Mouse (Mus musculus) C2C12 (cell line): ENCODE results near the gene Fxn. TPM values are rescaled to one million over a fixed set of nuclear protein-coding genes. Genes with fewer than 3 reads are reported as not detected.
"Not testable (repeated sequence)": the region's sequence is repeated elsewhere in the genome, so short reads cannot be mapped to it uniquely, and the experiment has no call there.

Source experiments
- H3K27me3 ChIP-seq: one replicate; pipeline ENCODE4 v1.6.1; 2011; ENCODE audit not compliant: control insufficient read depth, insufficient read depth, insufficient read length
- H3K36me3 ChIP-seq: one replicate; pipeline ENCODE4 v1.6.1; 2011; ENCODE audit not compliant: control insufficient read depth, insufficient read depth
- H3K4me3 ChIP-seq: one replicate; pipeline ENCODE4 v1.5.1; 2011; ENCODE audit warnings: mild to moderate bottlenecking, control low read depth; ENCODE audit not compliant: poor library complexity, insufficient read depth, severe bottlenecking
- H3K79me2 ChIP-seq: one replicate; pipeline ENCODE4 v1.6.1; 2011; ENCODE audit not compliant: control insufficient read depth, insufficient read depth
- H3K79me3 ChIP-seq: one replicate; pipeline ENCODE4 v1.6.1; 2011; ENCODE audit warnings: low read depth, control low read depth
- H3ac ChIP-seq: one replicate; pipeline ENCODE3; 2011; ENCODE audit warnings: low read depth; ENCODE audit not compliant: control insufficient read depth, insufficient read length
- CEBPB ChIP-seq: IDR thresholded peaks from one replicate; pipeline ENCODE4 v1.6.1; 2011; ENCODE audit warnings: low read depth, mild to moderate bottlenecking, control low read depth, moderate library complexity
- CTCF ChIP-seq: IDR thresholded peaks from one replicate; pipeline ENCODE4 v1.5.1; 2011; ENCODE audit not compliant: control insufficient read depth, insufficient read depth, insufficient read length
- FOSL1 ChIP-seq: IDR thresholded peaks from one replicate; pipeline ENCODE4 v1.8.0; 2011; ENCODE audit warnings: mild to moderate bottlenecking, low read length; ENCODE audit not compliant: poor library complexity, insufficient read depth, severe bottlenecking
- MAX ChIP-seq: IDR thresholded peaks from one replicate; pipeline ENCODE4 v1.6.1; 2011; ENCODE audit warnings: mild to moderate bottlenecking, control low read depth
- MYOD1 ChIP-seq: IDR thresholded peaks from one replicate; pipeline ENCODE4 v1.6.1; 2011; ENCODE audit warnings: low read depth; ENCODE audit not compliant: control insufficient read depth, insufficient read length
- MYOG ChIP-seq: IDR thresholded peaks from one replicate; pipeline ENCODE4 v1.6.1; 2011; ENCODE audit not compliant: control insufficient read depth, insufficient read length; ENCODE audit errors: extremely low read depth
- USF1 ChIP-seq: IDR thresholded peaks from one replicate; pipeline ENCODE4 v1.6.1; 2011; ENCODE audit warnings: low read depth, mild to moderate bottlenecking, control low read depth, moderate library complexity
- polyA plus RNA-seq: library from polyadenylated mRNA; unstranded; fragments of >200 nt; fragmentation: generic; extraction: Trizol; gene quantifications from one replicate; pipeline ENCODE4 v1.2.1, GENCODE M21; 2012; ENCODE audit warnings: missing spikeins

The Fxn gene
- polyA plus RNA-seq, 1 experiment: 34.1 TPM

GRCm38 (mm10) chr19:24243340-24243739 lies 37.1 kb downstream of the Fxn start:
- no peak for TF ChIP-seq USF1
- no peak for TF ChIP-seq FOSL1
- no peak for TF ChIP-seq CTCF
- TF ChIP-seq MAX: no peak
- no peak for TF ChIP-seq CEBPB
- Histone ChIP-seq H3ac (no peak overlapping the region), H3K79me3 (no peaks in the 10 kb centered on the region)

GRCm38 (mm10) chr19:24241799-24242546 lies 38.4 kb downstream of the Fxn start:
- TF ChIP-seq FOSL1 (no peak), CTCF (no peak), MYOD1 (no peak), CEBPB (no peak), MAX (no peak), USF1 (no peak)
- H3K4me3 ChIP-seq: no peak overlapping the region

More at GRCm38 (mm10) chr19:24243340-24243739, 37.1 kb downstream of the Fxn start:
- H3K79me2 ChIP-seq: no peaks in the 10 kb centered on the region
- no peaks in the 10 kb centered on the region for H3K27me3 ChIP-seq
- no peak overlapping the region for H3K4me3 ChIP-seq
- no peaks in the 10 kb centered on the region for H3K36me3 ChIP-seq

DNA sequence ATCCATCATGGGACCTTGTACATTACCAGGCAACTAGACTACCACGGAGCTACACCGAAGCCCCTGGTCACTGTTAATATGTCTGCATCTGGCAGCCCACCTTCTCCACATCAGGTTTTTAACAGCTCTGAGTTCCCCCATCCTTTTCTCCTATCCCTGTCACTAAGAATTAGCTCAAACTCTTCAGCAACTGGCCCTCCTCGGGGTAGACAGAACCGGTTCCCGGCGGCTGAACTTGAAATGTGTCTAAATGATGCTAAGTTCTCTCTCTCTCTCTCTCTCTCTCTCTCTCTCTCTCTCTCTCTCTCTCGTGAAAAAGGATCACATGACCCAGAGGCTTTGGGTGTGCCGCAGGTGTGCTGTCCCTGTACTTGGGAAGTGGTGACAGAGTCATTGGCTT lies 39.1 kb downstream of the Fxn start:
- Histone ChIP-seq H3ac (no peak overlapping the region), H3K4me3 (no peak overlapping the region), H3K36me3 (no peaks in the 10 kb centered on the region), H3K27me3 (no peaks in the 10 kb centered on the region), H3K79me2 (no peaks in the 10 kb centered on the region), H3K79me3 (no peaks in the 10 kb centered on the region)
- TF ChIP-seq USF1 (no peak), MAX (no peak), FOSL1 (no peak), CEBPB (no peak), MYOG (no peak), CTCF (no peak), MYOD1 (no peak)

More at GRCm38 (mm10) chr19:24241799-24242546, 38.4 kb downstream of the Fxn start:
- no peak overlapping the region for H3ac ChIP-seq
- no peaks in the 10 kb centered on the region for H3K27me3 ChIP-seq
- H3K79me2 ChIP-seq: no peaks in the 10 kb centered on the region
- no peaks in the 10 kb centered on the region for H3K36me3 ChIP-seq
- H3K79me3 ChIP-seq: no peaks in the 10 kb centered on the region

DNA sequence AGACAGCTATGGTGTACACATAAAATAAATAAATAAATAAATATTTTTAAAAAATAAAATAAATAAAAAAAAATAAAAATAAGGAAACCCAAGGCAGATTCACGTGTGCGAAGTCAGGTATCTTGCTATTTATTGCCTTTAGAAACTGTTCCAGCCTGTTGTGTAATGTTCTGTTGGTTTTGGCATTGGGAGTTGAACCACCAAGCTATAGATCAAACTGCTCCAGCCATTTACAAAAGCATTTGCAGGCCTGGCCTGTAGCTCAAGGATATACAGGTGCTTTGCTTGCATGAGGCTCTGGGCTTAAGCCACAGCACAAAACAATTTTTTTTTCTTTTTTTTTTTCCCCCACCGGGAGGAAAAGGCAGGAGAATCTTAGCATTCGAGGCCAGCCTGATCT lies 42.4 kb downstream of the Fxn start:
- no peaks in the 10 kb centered on the region for H3K79me2 ChIP-seq
- no peak overlapping the region for H3K4me3 ChIP-seq
- no peaks in the 10 kb centered on the region for H3K36me3 ChIP-seq
- TF ChIP-seq CTCF (no peak), MAX (no peak)
- H3K79me3 ChIP-seq: no peaks in the 10 kb centered on the region
- no peaks in the 10 kb centered on the region for H3K27me3 ChIP-seq
- H3ac ChIP-seq: no peak overlapping the region

- not testable (repeated sequence) for H3K27me3 ChIP-seq, H3K79me3 ChIP-seq, H3ac ChIP-seq, H3K4me3 ChIP-seq, H3K79me2 ChIP-seq, H3K36me3 ChIP-seq
Measured at GRCm38 (mm10) chr19:24232356-24232755, 48.0 kb downstream of the Fxn start.

DNA sequence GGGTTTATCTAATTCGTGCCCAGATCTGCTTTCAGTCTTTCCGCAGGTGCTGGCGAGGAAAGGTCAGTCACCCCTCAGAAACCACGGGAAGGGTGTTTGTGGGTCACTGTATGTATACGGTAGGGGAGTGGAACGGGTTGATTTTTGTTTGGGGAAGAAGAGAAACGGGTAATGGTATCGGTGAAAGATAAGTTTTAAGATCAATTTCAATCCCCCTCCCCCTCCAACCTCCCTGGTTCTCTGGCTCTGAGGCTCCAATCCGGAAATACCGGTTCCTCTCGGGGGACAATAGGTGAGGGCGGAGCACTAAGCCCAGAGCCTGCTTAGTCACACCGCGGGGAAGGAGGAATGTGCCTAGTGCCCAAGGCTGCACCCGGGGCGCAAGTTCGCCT lies 55.1 kb downstream of the Fxn start:
- Histone ChIP-seq H3K36me3 (no peaks in the 10 kb centered on the region), H3K79me3 (no peaks in the 10 kb centered on the region), H3K4me3 (no peak overlapping the region), H3ac (no peak overlapping the region), H3K27me3 (no peaks in the 10 kb centered on the region), H3K79me2 (no peaks in the 10 kb centered on the region)
- TF ChIP-seq USF1 (no peak), MYOG (no peak), MYOD1 (no peak), CTCF (no peak), FOSL1 (no peak), MAX (no peak), CEBPB (no peak)
